Mouse (Mus musculus) CD4-positive, CD25-positive, alpha-beta regulatory T cell, adult 2 months (primary cell): ENCODE measurements around the gene Man1a.

ENCODE experiments used
- DNase-seq: peaks from one replicate; pipeline ENCODE4 v3.0.0-alpha.2; 2012; ENCODE audit warnings: low read depth, low spot score

Man1a gene

DNA sequence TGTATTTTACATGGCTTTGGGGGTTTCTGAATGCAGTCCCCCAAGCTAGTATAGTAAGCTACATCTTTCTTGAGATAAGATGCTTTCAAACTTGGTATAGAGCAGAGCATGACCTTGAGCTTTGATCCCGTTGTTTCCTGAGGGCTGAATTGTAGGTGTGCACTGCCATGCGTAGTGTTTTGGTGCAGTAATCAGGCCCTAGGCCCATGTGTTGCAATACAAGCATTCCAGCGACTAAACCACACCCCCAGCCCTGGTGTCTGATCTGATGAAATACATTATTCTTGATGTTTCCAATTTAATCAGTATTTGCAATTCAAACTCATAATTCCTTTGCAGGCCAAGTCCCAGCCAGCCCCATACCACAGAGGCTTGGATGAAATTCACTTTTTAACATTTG, 158.9 kb downstream of the Man1a start:
- DNase-seq: no peak

DNA sequence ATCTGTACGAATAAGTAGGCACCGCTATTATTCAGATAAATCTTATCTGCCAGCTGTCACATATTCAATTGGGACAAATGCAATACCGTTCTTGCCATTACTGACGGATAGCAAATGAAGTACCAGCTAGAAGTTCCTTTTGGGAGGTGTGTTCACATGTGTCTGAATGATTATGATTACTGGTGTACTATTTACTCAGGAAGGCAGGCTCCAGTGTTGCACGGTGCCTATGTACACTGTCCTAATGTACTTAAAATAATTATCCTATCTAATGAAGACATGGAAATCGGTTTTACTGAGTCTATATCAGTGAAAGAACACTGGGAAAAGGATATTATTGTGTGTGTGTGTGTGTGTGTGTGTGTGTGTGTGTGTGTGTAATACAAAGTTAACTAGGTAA, 160.7 kb downstream of the Man1a start:
- DNase-seq: no peak

DNA sequence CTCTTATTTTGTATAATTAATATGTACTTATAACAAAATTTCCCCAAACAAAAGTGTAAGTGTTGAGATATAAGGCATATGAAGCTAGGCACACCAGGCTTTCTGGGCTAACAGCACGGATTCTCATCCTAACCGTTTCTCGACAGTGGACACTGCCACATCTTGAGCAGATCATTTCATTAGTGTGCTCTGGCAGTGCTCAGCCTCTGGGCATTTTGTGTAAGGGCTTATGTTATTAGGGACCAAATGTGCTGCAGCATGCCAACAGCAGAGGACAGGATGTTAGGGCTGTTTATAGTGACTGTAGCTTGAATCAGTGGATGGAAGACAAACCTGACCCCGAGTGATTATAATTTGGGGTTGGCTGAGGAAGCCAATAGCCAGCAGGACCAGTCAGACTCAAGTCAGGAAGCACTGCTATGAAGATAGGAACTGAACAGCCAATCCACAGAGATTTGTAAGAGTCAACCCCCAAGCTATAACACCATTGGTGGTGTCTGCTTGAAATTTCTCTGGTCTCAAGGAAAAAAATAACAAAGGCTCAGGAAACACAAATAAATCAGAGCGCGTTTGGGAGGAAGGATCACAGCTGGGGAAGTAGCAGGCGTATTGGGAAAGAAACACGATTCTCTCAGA, 161.3 kb downstream of the Man1a start:
- no peak for DNase-seq

DNA sequence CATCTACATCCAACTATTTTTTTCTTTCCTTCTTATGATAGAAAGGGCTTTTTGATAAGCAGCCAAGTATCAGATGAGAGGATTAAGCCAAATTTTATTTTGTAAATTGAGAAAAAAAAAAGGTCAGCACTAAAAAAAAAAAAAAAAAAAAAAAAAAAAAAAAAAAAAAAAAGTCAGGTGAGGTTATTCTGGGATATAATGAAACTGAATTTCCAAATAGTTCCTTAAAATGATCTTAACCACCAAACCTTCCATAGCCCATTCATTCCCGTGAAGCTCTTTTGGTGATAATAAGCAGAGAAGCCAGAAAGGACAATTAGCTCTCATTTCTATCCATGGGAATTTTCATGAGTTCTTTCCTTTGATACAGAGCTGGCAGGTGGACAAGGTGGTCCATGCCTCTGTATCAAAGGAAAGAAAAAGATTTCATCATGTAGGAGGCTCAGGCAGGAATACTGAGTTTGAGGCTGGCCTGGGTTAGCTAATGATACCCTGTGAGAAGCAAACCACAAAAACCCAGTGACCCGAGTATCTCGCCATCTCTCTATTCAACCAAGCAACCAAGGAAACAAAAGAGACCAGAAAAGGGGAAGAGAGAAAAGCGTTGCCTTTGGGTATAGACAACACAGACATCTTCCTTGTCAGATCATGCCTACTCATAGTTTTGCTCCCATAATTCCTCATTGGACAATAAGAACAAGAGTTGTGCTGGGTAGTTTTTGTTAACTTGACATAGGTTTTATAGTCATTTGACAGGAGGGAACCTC, 162.7 kb downstream of the Man1a start:
- no peak for DNase-seq

DNA sequence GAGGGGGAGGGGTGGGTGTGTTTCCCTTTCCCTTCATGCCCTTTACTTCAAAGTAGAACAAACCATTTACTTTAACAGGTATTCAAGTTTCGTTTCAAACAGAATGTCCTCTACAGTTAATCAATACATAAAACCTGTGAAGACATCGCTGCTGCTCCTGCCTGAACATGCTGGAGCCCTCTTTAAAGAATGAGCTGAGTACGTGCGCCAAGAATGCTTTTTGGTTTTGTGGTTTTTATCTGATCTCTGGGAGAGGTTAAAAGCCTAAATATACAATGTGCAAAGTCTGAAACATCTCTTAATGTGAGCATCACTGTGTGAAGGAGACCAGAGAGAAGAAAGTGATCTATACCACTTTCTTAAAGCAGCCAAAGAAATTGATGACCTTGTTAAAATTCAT, 186.9 kb downstream of the Man1a start:
- DNase-seq: no peak

DNA sequence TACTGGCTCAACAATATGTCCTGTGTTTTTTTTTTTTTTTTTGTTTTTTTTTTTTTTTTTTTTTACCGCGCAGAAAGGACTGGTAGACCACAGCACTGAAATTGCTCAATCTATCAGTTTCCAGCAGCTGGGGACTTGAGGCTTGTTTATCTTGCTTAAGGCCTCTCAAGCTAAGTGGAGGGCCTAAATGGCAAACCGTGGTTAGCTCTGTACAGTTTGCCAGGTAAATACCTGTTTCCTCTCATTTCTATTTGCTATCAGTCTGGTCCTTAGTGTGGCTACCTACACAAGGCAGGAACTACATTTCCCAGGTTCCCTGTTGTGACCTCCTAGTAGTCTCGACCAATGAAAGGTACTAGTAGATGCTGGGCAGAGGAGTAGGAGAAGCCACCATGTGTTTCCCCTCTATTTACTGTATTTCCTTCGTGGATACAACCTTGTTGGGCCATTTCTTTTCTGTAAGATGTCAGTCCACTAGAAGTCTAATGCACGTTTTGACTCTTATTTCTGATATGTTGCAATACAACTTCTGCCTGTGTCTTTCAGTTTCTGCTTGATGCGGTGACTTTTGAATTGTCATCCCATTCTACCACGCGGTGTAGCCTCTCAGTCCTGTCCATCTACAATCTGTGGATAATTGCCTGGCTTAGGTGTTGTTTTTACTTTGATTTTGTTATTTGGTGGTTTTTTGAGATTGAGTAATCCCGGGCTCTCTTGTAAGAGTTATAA, 187.9 kb downstream of the Man1a start:
- DNase-seq: no peak

DNA sequence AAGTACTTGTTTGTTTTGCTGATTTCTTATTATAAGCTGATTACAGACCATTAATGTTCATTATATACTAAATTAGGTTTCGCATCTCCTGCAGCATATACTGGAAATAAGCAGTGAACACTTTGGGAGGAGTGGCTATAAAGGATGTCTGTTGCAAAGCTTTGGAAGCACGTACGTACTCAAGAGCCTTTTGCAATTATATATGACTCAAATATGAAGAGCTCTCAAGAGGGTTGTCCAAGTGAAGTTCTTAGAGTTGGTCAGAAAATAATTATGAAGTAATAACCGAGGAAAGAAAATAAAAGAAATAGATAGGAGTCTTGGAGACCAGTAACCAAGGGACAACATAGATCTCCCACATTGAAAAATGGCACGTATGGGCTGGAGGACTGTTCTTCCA, 189.9 kb downstream of the Man1a start:
- DNase-seq: no peak

DNA sequence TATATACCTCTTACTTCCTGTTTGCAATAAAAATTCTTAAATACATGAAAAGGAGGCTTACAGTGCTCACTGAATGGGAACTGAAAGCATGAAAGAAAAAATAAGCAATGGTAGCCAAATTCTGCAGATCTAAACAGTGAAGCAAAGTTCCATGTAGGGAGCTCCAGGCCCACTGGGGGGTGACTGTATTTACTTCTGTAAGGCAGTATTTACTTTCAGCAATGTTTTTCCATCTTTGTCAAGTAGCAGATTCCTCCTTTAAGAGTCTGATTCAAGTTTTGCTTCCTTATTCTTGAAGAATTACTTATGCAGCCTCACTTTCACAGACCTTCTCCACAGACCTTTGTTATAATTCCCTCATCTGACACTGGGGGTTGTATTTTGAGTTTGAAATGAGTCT, 195.1 kb downstream of the Man1a start:
- DNase-seq: no peak

DNA sequence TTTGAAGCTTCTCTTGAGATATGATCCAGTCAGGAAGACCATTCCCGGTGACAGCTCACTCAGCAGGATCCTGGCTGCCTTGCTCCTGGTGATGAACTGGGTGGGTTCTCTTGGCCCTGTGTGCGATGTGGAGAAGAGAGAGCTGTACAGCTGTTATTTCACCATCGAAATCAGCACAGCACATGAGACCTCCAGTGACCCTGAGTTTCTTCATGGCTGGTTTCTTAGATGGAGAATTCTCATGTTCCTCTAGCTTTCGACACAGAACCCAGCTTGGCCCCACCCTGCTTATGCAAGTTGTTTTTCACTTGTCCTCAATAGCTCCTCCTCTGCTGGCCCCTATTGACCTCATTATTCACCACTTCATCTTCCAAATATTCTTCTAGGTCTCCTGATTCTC, 200.5 kb downstream of the Man1a start:
- DNase-seq: no peak

DNA sequence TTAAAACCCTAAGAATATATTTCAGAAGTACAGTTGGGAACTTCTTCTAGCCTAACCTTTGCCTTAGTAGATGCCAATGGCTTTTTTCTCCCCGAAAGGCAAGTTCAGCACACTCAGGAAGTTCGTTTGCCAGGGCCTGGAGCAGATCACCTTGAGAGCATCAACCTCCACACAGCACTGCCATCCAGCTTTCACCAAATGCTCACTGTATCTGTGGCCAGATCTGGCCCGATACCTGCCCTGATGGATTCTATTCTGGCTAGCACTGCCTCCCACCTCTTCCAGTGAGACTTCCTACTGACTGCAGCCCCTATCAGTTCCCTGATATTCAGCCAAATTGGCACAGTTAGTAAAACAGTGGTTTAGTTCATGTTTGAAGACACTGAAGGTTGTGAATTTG, 202.2 kb downstream of the Man1a start:
- DNase-seq: no peak

DNA sequence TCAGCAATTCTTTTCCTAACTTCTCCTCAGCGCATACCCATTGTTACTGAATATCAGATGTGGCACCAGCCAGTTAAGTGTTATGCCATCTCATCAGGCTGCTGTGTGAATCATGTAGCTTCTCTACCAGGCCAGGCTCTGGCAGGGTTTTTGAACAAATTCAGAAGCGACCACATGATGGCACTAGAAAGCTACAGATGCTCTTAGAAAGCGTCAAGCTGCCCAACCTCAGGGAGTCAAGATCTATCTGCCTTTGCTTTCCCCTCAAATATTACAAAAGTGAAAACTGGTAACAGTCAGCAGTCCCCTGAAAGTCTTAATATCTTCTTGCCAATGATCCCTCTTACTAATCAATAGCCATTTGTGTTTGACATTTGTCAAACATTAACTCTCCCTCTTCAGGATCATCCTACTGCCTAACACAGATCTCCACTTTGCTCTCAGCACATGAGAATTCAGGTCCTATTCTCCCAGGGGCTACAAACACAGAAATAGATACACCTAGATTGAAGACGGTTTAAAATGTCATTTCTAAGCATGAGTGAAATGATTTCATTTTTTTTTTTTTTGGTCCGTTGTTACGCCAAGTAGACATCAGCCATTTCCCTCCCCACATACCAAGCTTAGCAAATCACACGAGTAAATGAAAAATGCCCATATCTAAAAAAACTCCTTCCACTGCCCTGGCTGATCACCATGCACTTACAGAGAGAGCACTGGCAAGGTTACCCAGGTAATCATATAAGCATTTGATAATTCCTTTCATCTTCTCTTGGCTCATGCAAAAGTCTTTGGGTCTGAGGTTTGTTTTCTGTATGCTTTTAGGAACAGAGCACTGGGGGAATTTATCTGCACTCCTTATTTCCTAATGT, 212.7 kb downstream of the Man1a start:
- peak; percentile 71 for DNase-seq

DNA sequence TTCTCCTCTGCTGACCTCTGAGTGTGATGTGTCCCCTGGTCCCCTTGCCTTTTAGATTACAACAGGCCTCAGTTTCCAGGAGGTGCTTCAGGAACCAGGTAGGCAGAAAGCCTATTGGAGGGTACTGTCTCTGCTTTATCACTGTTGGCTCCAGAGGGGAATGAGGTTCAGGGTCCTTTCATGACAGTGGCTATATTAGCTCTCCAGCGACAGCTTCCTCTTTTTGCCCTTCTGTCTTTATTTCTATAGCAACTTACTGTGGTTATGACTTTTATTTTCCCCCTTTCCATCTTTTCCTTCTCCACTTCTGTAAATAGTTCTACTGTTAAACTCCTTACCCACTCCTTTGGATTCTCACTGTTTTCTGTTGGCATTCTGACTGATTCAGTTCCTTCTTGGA, 216.5 kb downstream of the Man1a start:
- no peak for DNase-seq

DNA sequence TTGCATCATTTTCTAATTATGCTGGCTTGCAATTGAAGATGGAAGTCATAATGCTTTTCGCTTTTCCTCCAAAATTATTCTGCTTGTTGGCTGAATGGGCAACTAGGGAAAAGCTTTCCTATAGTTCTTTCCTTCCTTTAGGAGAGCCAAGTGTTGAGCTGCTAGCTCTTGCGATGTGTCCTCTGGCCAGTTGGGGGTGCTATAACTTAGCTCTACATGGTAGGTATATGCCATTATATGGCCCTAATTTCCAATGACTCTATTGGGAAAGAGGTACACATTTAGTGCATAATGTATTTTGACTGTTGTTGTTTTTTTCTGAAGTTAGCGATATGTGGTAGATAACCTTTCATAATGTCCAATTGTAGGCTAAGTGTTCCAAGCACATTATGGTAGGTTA, 217.2 kb downstream of the Man1a start:
- DNase-seq: peak; percentile 48
